ENCODE assay signal across 18 mouse cellular contexts in genomic region chr17:12082201-12082600, GRCm38 (mm10).
"Had no signal": no experiment of that assay in that cellular context is flagged by ENCODE, and none has a peak within 500 bp of the region (broad histone marks: within the 10 kb centered on the region; RNA-seq: fewer than 3 reads in every experiment).

No protein-coding gene starts in this region.

- DNase-seq: gastrocnemius, adult 2 months; gastrocnemius, postnatal 10 days; gastrocnemius, postnatal 25 days; heart, adult 2 months; heart, postnatal 14 days; heart, postnatal 4 days; kidney, adult 18-20 months; kidney, adult 8-10 months; kidney, postnatal 10 days; kidney, postnatal 25 days; kidney, postnatal 4 days; liver; liver, embryonic 13.5 days had no signal

- ATAC-seq: forebrain, embryonic 16.5 days; hindbrain, embryonic 16.5 days; inflammation-experienced regulatory T-cells, adult 6 months; intestine, embryonic 15.5 days; intestine, postnatal 0 days had no signal
